Mouse (Mus musculus) E14TG2a.4 (cell line): ENCODE results near the gene Tacc2.
A peak's percentile ranks its signal among the peaks of the same experiment; 100 is the strongest.

Experiments used
- H3K27me3 ChIP-seq: 2 replicates; pipeline ENCODE4 v1.6.1; 2014; ENCODE audit warnings: low read length, control low read depth; ENCODE audit not compliant: insufficient read depth
- H3K36me3 ChIP-seq: 2 replicates; pipeline ENCODE4 v1.6.1; 2014; ENCODE audit warnings: low read length, control low read depth; ENCODE audit not compliant: insufficient read depth
- H3K4me1 ChIP-seq: replicated peaks from 2 replicates; pipeline ENCODE4 v1.6.1; 2014; ENCODE audit warnings: low read depth, low read length, control low read depth
- H3K4me3 ChIP-seq: replicated peaks from 2 replicates; pipeline ENCODE4 v1.5.1; 2014; ENCODE audit warnings: mild to moderate bottlenecking, low read length
- H3K9me3 ChIP-seq: 2 replicates; pipeline ENCODE4 v1.6.1; 2014; ENCODE audit warnings: low read length, control low read depth
- CTCF ChIP-seq: conservative IDR thresholded peaks from 2 replicates; pipeline ENCODE4 v1.5.1; 2014; ENCODE audit warnings: low read length
- NANOG ChIP-seq: IDR thresholded peaks from 2 replicates; pipeline ENCODE4 v1.6.1; 2014; ENCODE audit warnings: borderline replicate concordance, low read length, mixed read lengths
- POU5F1 ChIP-seq: IDR thresholded peaks from 2 replicates; pipeline ENCODE4 v1.6.1; 2014; ENCODE audit warnings: low read length, borderline replicate concordance

Gene Tacc2

GRCm38 (mm10) chr7:130645332-130645993 is 68.2 kb downstream of the Tacc2 start:
- H3K27me3 ChIP-seq = no peaks in the 10 kb centered on the region
- peak overlapping the region; percentile 89 for H3K4me3 ChIP-seq
- TF ChIP-seq POU5F1 = no peak
- TF ChIP-seq NANOG = no peak
- no peak for TF ChIP-seq CTCF
- peaks cover 8% of the 10 kb centered on the region; the same call in 1 of the 2 replicates for H3K36me3 ChIP-seq
- peaks cover 76% of the 10 kb centered on the region for H3K4me1 ChIP-seq
- H3K9me3 ChIP-seq = no peaks in the 10 kb centered on the region

GRCm38 (mm10) chr7:130645994-130646761 is 68.9 kb downstream of the Tacc2 start:
- peaks cover under 1% of the 10 kb centered on the region; the same call in 1 of the 2 replicates for H3K36me3 ChIP-seq
- H3K27me3 ChIP-seq = no peaks in the 10 kb centered on the region
- H3K4me3 ChIP-seq = peak overlapping the region; percentile 89
- no peaks in the 10 kb centered on the region for H3K9me3 ChIP-seq
- TF ChIP-seq NANOG (no peak), CTCF (no peak), POU5F1 (no peak)
- H3K4me1 ChIP-seq = peaks cover 83% of the 10 kb centered on the region

DNA sequence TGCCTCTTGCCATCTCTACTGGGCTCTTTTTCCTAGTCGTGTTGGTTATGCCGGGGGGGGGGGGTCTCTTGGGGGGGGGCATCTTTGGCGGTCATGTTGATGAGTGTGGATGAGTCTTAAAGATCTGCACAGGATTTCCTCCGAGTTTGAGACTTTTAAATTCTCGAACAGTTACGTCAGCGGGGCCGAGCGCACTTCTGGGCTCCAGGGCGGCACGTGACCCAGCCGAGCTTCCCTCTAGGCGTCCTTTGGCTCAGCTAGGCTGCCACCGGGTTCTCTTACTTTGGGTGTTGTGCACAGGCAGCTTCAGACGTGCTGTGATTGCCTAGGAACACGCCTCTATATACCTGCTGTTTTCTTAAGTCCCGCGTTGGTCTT is 69.5 kb downstream of the Tacc2 start:
- no peaks in the 10 kb centered on the region for H3K27me3 ChIP-seq
- no peaks in the 10 kb centered on the region for H3K9me3 ChIP-seq
- no peaks in the 10 kb centered on the region; the same call in 1 of the 2 replicates for H3K36me3 ChIP-seq
- H3K4me1 ChIP-seq = peaks cover 87% of the 10 kb centered on the region
- no peak for TF ChIP-seq CTCF
- no peak for TF ChIP-seq POU5F1
- TF ChIP-seq NANOG = no peak
- peak overlapping the region; percentile 89 for H3K4me3 ChIP-seq

DNA sequence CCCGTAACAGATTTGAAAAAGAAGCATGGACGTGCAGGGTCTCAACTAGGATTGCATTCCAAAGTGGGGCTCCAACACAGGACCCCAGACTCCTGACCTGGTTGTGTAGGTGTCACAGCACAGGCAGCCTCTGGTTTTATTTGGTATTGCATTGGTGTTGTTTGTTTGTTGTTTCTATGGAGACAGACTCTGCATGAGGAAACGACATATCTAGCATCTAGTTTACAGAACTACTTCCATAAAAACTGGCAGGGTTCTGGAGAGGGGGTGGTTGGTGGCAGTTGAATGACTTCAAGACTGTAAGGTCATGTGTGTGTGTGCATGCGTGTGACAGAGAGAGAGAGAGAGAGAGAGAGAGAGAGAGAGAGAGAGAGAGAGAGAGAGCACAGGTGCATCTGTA is 70.8 kb downstream of the Tacc2 start:
- Histone ChIP-seq H3K9me3 (no peaks in the 10 kb centered on the region), H3K4me3 (peak overlapping the region; percentile 39; the same call in 1 of the 2 replicates), H3K4me1 (peaks cover 86% of the 10 kb centered on the region), H3K27me3 (no peaks in the 10 kb centered on the region), H3K36me3 (no peaks in the 10 kb centered on the region)
- TF ChIP-seq NANOG = no peak
- no peak for TF ChIP-seq CTCF
- TF ChIP-seq POU5F1 = no peak

GRCm38 (mm10) chr7:130649257-130649656 is 72.0 kb downstream of the Tacc2 start:
- H3K4me3 ChIP-seq = peak overlapping the region; percentile 39
- no peaks in the 10 kb centered on the region for H3K36me3 ChIP-seq
- no peaks in the 10 kb centered on the region for H3K27me3 ChIP-seq
- TF ChIP-seq NANOG = no peak
- no peak for TF ChIP-seq CTCF
- no peak for TF ChIP-seq POU5F1
- peaks cover 86% of the 10 kb centered on the region for H3K4me1 ChIP-seq
- H3K9me3 ChIP-seq = no peaks in the 10 kb centered on the region

DNA sequence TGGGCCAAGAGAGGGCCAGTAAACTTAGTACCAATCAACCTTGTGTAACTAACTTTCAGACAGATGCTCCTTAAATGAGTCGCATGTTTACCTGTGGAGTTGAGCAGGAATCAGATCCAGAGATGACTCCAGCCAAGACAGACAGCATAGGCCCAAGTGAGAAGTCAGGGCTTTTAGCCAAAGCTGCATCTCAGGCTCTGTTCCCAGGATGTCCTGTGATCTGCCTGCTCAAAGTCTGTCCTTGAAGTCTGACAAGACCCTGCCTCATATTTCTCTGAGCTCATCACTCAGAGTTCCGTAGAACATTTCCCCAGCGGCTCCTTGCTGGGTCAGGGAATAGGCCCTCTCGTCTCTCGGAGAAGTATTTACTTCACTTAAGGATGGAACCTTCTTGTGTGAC is 73.4 kb downstream of the Tacc2 start:
- no peaks in the 10 kb centered on the region for H3K9me3 ChIP-seq
- peaks cover 3% of the 10 kb centered on the region; the same call in 1 of the 2 replicates for H3K36me3 ChIP-seq
- no peaks in the 10 kb centered on the region for H3K27me3 ChIP-seq
- peaks cover 83% of the 10 kb centered on the region for H3K4me1 ChIP-seq
- TF ChIP-seq POU5F1 = no peak
- no peak for TF ChIP-seq NANOG
- TF ChIP-seq CTCF = no peak
- no peak overlapping the region for H3K4me3 ChIP-seq

GRCm38 (mm10) chr7:130653036-130653555 is 75.9 kb downstream of the Tacc2 start:
- Histone ChIP-seq H3K27me3 (no peaks in the 10 kb centered on the region), H3K9me3 (no peaks in the 10 kb centered on the region), H3K4me1 (peaks cover 75% of the 10 kb centered on the region), H3K4me3 (no peak overlapping the region), H3K36me3 (peaks cover 19% of the 10 kb centered on the region)
- TF ChIP-seq NANOG = peak; percentile 10; the same call in 1 of the 2 replicates
- no peak for TF ChIP-seq POU5F1

DNA sequence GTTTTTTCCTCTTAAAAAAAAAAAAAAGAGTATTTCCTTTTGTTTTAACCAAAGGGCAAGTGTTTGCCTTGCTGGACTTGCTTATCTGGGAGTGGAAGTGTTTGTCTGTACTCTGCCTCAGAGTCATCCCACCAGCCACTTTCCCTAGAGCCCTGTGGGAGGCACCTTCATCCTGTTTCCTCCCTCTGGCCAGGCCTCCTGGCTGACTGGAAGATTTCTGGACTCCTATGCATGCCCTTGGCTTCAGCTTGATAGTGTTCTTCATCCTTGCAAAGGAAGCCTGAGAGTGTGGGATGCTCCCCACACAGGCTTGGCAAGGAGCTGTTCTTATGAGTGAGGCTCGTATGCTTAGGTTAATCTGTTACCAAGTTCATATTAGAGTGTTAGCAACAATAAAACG is 77.3 kb downstream of the Tacc2 start:
- H3K4me1 ChIP-seq = peaks cover 61% of the 10 kb centered on the region
- H3K4me3 ChIP-seq = no peak overlapping the region
- no peaks in the 10 kb centered on the region for H3K27me3 ChIP-seq
- no peaks in the 10 kb centered on the region for H3K9me3 ChIP-seq
- peaks cover 30% of the 10 kb centered on the region for H3K36me3 ChIP-seq
- TF ChIP-seq CTCF = no peak
- no peak for TF ChIP-seq POU5F1
- TF ChIP-seq NANOG = no peak
